Mouse (Mus musculus) thymus, adult 2 months (tissue): ENCODE data around the gene Purb.

ENCODE experiments used
- CTCF ChIP-seq: fragments of 200-500 bp; IDR thresholded peaks from 2 replicates; pipeline ENCODE4 v1.5.1; 2012; ENCODE audit warnings: mild to moderate bottlenecking, control low read depth, low read length, moderate library complexity, borderline replicate concordance; ENCODE audit not compliant: control insufficient read depth, poor library complexity, insufficient read depth; ENCODE audit errors: extremely low read depth
- POLR2A ChIP-seq: fragments of 200-500 bp; IDR thresholded peaks from 2 replicates; pipeline ENCODE4 v1.6.1; 2012; ENCODE audit warnings: mild to moderate bottlenecking, low read length, control low read depth, moderate library complexity; ENCODE audit not compliant: control insufficient read depth, poor library complexity, insufficient read depth; ENCODE audit errors: extremely low read depth

GRCm38 (mm10) chr11:6489691-6490503 is 14.2 kb upstream of the Purb start:
- TF ChIP-seq CTCF (no peak), POLR2A (no peak)
